Mouse (Mus musculus) E14TG2a.4 (cell line): ENCODE measurements around the gene Ctse.

Experiments used
- CTCF ChIP-seq: conservative IDR thresholded peaks from 2 replicates; pipeline ENCODE4 v1.5.1; 2014; ENCODE audit warnings: low read length
- NANOG ChIP-seq: IDR thresholded peaks from 2 replicates; pipeline ENCODE4 v1.6.1; 2014; ENCODE audit warnings: borderline replicate concordance, low read length, mixed read lengths

DNA sequence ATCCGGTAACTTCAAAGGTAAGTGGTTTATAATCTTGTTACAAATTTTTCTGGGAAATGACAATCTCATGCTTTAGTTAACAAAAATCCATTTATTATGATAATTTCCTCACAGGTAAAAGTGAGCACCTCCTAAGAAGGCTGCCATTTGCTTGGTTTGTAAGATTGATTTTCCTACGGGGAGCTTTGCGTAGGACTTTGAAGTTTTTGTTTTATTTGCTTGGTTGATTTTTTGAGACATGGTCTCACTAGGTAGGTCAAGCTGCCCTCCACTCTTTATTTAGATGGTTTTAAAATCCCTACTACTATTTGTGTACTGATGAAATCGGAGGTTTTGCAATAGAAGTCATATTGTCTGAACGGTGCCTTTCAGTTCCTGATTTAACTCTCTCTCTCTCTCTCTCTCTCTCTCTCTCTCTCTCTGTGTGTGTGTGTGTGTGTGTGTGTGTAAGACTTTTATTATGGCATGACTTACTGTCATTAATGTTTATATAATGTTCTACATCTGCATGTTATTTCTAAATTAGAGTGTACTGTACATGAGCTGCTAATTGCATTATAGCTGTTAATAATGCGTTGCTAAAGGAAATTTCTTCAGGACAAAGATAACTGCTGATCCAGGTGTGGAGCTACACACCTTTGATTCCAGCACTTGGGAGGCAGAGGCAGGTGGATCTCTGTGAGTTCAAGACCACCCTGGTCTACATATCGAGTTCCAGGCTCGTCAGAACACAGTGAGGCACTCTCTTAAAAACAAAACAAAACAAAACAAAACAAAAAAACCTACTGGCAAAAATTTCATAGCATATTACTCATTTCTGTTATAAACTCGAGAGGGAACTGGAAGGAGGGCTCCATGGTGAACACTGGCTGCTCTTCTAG lies 675 bp downstream of the Ctse start:
- TF ChIP-seq CTCF, result no peak
- no peak for TF ChIP-seq NANOG
